Mouse (Mus musculus): ENCODE measurements around the gene Retnla.
"Not testable (repeated sequence)": the region's sequence is repeated elsewhere in the genome, so short reads cannot be mapped to it uniquely, and the experiment has no call there.

Retnla gene

DNA sequence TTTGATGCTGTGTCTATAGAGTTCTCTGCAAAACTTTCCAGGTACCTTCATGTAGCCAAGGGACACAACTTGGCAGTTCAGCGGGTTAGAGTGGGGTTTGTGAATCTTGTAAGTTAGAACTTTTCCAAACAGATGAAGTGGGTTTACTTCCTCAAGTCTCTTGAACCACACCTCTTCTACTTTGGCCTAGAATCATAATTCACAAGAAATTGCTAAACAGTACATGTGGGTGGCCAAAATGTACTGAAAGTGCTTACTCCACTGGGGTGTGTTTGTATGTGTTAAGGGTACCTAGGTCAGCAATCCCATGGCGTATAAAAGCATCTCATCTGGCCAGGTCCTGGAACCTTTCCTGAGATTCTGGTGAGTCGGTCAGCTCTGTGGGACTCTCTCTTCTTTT is at the start of gene Retnla:
Gene Retnla, plus strand, starts transcription at position 286 of the 400 bp plus-strand sequence.
- DNase-seq (ENCODE audit: low spot score), result no peak

DNA sequence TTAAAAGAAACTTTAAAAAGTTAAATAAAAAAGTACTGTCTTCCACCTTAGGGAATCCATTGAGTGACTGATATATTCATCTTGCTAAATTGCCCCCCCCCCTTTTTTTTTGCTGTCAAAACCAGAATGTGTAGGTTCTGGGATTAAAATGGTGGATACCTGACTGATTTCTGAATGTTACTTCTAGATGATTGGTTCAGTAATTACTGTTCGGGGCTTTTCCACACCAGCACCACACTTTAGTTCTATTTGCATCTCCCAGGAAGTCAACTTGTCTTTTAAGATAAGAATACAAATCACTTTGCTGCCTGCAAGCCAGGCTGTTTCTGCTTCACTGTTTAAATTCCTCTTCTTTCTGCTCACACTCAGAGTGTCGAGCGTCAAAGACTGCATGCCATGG is 44.1 kb upstream of the Retnla start:
- DNase-seq (ENCODE audit: low spot score), result no peak

DNA sequence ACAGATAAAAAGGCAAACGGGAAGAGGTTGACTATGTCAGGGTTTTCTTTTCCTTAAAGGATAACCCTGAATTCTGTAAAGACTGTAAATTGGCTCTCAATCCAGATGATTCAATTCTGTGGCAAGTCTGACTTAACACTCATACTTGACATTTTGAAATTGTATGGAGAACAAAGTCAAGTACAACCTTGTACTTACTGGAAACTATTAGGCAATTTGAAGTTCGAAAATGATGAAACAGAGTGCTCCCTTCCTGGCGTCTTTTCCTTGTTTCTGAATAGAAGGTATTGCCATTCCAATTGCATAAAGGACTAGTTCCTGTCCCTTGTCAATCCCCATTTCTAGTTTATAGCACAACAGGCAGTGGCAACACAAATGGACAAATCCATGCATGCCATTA is 42.9 kb upstream of the Retnla start:
- DNase-seq (ENCODE audit: low spot score), result no peak

DNA sequence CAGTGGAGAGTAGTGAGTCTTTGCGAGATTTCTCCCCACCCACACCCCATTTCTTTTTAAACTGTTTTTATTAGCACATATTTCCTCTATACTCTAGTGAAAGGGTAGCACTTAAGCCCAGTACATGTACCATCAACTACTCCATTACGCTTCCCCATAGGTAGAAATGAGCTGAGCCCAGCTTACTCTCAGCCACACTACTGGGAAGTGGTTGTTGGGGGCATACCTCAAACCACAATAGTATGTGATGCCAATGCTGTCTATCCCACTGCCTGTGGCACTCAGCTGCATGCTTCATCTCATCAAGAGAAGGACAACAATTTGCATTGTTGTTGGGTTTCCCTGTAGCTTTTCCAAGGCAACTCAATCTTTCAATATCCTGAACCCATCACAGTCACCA is 41.4 kb upstream of the Retnla start:
- no peak for DNase-seq (ENCODE audit: low spot score)

DNA sequence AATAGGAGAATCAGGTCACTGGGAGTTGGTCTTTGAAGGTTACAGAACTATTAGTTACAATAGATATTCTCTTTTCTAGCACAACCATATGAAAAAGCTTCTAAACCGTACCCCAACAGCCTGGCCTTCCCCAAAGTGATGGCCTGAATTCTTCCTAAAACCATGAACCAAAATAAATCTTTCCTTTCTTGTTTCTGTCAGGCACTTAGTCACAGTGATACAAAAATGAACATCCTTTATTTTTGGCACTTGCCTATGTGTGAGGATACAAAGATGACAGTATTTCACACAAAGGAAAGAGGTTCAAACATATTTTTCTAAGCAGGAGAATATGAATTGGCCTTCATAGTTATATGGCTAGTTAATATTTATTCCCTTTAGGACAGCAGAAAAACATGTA is 36.9 kb upstream of the Retnla start:
- DNase-seq (ENCODE audit: low spot score), result no peak

DNA sequence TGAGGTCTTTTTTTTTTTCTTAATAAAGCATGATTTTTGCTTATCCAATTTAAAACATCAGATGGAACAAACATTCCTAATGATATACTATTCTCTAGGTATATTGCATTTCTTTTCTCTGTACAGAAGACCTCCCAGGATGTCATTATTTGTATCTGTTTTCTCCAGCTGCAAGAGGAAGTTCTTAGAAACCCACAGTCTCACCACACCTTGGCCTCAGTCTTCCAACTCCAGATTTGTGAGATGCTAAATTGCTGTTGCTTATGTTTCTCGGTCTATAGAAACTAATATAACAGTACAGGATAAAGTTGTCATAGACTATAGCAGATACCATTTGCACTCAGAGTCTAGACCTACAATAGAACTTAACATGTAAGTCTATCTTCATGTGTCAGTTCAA is 35.8 kb upstream of the Retnla start:
- no peak for DNase-seq (ENCODE audit: low spot score)

DNA sequence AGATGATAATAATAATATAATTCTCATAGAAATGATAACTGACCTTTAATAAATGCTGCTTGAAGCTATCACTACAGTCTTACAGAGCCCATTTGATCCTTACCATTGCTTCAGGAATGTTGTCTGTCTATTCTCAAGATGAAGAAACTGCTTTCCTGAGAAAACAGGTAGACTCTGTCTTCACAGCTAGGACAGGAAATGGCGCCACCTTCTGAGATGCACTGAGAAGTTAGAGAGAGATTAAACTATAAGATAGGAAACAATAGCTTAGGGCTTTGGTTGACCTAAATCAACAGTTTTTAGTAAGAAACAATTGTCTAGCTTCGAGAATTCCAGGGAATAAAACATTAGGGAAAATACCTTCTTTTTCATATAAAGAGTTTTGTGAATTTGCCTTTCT is 33.0 kb upstream of the Retnla start:
- no peak for DNase-seq (ENCODE audit: low spot score)

DNA sequence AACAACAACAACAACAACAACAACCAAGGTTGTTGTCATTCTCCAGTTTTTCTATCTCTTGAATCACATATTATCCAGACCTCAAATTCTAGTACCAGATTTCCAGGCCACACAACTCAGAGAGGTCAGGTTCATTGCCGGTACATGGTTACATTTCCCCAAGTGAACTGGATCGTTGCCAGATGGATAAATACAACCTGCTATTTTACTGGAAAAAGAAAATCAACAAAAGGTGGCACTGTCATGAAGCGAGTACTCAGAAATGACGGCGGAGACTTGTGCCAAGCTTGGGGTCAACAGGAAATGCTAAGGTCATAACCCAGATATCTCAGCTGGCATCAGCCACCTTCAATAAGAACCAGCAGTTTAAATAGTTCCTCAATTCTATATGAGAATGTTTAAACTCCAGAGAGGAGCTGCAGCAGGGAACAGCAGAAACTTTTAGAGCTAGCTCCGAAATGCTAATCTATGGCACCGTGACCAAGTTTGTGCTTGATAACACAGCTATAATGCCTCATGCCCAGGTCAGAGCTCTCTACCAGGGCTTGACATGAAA is 30.4 kb upstream of the Retnla start:
- DNase-seq (ENCODE audit: low spot score), result no peak

DNA sequence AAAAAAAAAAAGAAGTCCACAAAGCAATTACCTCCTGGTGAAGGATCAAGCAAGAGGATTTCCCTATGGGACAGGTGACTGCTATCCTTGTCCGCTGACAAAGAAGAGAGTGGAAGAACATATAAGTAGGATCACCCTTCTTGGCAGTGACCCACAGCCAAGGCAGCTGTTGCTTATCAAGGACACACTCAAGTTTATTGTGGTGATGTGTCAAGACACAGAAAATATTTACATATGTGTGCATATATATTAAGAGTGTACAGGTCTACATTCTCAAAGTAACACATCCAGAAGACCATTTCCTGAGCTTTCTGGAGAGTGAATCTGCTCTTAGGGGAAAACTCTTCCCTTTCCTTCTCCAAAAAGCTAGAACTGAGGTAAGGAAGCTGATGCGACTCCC is 25.7 kb upstream of the Retnla start, which contains the start of gene Retnlb:
Gene Retnlb, plus strand, starts transcription at position 162 of the 400 bp plus-strand sequence.
- DNase-seq (ENCODE audit: low spot score), result no peak

DNA sequence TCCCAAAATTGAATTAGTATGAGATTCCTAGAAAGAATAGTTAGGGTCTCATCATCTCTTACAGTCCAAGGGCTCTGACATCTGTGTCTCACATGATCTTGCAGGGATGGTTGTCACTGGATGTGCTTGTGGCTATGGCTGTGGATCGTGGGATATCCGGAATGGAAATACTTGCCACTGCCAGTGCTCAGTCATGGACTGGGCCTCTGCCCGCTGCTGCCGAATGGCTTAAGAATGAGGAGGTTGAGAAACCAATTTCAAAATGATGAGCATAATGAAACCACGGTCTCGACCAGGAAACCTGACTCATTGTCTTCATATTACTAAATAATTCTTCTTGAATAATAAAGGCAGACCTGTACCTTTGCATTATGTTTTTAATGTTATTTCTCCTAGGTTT is 23.8 kb upstream of the Retnla start:
- DNase-seq (ENCODE audit: low spot score), result no peak

DNA sequence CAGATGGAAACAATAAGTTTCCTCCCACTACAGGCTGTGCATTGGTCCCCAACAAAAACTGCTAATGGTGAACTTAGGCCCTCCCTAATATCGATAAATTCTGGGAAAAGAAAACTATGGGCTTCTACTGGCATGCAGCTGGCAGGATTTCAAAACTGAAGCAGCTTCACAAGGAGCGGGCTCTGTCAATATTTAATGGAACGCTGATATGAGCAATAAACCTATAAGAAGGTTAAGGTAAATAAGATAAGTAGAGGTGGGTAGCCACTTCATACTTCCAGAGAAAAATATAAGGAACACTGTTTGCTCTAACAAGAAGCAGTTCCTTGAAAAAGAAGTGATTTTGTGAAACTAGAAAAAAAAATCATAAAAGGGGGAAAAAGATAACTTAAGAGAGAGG is 15.9 kb upstream of the Retnla start:
- no peak for DNase-seq (ENCODE audit: low spot score)

DNA sequence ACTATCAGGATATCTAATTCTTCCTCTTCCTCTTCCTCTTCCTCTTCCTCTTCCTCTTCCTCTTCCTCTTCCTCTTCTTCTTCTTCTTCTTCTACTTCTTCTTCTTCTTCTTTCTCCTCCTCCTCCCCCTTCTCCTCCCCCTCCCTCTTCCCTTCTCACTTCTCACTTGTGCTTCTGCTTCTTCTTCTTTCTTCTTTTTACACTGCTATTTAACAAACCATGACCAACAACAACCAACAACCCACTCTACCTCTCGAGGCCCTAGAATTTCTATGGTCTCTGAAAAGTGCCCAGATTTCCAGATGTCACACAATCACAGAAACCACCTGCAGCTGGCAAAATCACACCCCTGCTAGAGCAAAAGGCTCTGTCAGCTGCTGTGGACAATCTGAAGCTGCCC is 14.7 kb upstream of the Retnla start:
- DNase-seq (ENCODE audit: low spot score), result no peak

DNA sequence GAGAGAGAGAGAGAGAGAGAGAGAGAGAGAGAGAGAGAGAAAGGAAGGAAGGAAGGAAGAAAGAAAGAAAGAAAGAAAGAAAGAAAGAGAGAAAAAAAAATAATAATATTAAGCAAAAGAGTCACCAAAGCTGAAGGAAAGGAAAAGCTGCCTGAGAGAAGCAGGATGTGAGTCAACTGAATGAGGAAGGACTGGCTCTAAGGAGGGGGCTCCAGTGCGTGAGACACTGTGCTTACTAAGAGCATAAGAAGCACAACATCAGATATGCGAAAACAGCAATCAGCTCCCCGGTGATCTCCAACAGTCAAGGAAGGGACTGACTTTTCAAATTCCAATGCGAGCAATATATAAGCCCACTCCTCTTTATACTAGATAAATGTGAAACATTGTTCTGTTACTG is 13.3 kb upstream of the Retnla start:
- no peak for DNase-seq (ENCODE audit: low spot score)

DNA sequence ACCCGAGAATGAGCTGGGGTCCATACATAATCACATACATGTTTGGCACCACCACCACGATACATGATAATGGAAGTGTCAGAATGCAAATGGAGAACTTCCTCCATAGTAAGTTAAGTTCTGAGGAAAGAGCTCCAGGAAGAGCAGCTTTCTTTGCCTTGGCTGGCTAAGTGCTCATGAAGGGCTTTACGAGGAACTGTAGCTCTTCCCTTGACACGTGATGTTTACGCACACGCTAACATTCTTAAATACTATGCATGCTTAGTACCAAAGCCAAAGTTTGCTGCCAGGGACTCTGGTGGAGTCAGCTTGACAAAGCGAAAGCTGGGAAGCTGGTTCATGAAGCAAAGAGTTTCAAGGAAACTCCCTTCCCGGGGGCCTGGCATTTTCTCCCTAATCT is 10.3 kb upstream of the Retnla start:
- DNase-seq (ENCODE audit: low spot score), result no peak

DNA sequence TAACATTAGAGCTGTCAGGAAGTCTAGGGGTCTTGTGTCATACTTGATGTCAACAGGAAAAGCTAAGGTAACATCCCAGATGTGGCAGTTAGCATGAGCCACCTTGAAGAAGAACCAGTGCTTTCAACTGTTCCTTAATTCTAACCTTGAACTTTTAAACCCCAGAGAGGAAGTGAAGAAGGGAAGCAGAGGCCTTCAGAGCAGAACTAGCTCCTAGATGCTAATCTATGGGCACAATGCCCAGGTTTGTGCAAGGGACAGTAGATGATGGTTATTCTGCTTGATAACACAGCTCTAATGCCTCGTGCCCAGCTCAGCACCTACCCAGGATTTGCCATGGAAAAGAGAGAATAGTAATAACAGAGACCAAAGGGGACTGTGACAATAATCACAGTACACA is 8.7 kb upstream of the Retnla start:
- DNase-seq (ENCODE audit: low spot score), result not testable (repeated sequence)

DNA sequence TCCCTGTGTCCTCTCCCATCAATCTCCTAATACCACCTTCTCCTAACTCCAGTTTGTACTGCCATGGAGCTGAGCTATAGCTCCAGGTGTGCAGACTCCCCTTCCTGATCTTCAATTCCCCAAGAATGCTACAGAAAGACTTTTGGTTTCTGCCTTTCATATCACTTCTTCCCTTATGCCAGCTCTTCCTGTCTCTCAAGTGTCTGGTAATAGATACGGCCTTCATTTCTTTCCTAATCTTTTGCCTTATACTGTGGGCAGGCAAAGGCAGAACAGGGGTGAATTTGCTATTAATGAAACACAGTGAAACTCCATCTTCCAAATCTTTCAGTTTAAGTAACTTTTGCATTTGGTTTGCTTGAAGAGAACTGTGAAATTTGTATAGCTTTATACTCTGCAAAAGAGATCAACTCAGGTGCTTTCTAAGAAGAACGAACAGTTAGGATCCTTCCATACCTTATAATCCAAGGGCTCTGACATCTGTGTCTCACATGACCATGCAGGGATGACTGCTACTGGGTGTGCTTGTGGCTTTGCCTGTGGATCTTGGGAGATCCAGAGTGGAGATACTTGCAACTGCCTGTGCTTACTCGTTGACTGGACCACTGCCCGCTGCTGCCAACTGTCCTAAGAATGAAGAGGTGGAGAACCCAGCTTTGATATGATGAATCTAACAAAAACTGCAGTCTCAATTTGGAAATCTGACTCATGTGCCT is 1.5 kb downstream of the Retnla start:
- DNase-seq (ENCODE audit: low spot score), result no peak

DNA sequence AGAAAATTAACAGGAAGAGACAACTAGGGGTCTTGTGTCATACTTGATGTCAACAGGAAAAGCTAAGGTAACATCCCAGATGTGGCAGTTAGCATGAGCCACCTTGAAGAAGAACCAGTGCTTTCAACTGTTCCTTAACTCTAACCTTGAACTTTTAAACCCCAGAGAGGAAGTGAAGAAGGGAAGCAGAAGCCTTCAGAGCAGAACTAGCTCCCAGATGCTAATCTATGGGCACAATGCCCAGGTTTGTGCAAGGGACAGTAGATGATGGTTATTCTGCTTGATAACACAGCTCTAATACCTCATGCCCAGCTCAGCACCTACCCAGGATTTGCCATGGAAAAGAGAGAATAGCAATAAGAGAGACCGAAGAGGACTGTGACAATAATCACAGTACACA is 22.7 kb downstream of the Retnla start:
- not testable (repeated sequence) for DNase-seq (ENCODE audit: low spot score)

DNA sequence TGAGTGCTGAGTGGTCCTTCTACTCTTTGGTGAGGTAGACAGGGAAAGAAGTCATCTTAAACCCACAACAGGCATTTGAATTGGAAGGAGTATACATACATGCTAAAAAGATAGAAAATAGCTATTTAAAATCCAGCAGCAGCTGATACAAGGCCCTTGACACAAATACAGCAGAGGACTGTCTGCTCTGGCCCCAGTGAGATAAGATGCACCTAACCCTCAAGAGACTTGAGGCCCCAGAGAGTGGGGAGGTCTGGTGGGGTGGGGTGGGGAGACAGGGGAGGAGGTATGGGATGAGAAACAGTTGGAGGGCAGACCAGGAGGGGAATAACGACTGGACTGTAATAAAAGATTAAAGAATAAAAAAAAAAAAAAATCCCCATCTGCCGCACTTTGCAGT is 25.3 kb downstream of the Retnla start:
- no peak for DNase-seq (ENCODE audit: low spot score)

DNA sequence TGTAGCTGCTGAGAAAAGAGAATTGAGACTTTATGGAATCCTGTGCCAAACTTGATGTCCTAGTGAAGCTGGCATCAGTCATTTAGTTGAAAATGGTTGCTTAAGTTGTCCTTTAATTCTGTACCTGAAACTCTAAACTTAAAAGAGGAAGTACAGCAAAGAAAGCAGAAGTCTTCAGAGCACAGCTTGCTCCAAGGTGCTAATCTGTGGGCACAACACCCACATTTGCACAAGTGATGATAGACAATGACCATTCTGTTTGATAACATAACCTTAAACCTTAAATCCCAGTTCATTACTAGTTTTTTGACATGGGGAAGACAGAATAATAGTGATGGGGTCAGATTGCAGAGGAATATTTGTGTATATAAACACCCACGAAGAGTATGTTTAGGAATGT is 26.3 kb downstream of the Retnla start:
- DNase-seq (ENCODE audit: low spot score), result no peak

DNA sequence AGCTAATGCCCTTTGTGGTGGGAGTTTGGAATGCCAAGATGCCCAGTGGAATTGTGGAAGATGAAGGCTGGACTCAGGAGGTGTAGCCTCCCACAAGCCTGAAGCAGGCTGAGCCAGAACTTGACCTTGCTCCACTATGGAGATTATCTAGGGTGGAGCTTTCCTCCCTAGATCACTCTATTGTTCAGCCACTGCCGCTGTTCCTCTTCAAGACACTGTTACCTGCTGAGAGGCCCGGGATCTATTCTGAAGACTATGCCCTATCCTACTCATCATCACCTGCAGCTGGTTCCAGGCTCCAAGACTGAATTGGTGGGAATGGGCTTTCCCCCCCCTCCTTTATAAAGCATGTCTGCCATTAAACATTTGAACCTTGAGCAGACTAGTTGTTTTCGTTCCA is 27.3 kb downstream of the Retnla start:
- DNase-seq (ENCODE audit: low spot score), result no peak

DNA sequence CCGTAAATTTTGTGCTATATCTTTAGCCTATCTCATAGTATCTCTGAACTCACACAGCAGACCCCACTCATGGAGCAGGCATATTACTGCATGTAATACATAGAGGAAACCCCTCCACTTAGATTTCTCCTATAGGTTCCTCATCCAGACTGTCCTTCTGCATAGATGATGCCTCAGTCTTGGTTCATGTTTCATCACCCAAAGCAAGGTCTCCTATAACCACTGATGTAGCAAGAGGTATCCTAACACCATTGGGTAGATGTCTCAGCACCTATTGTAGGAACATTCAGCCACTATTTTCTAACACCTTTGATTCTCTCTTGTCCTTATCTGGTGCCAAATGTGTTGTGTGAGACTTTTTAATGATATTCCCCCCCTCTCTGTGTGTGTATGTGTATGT is 29.4 kb downstream of the Retnla start:
- no peak for DNase-seq (ENCODE audit: low spot score)

DNA sequence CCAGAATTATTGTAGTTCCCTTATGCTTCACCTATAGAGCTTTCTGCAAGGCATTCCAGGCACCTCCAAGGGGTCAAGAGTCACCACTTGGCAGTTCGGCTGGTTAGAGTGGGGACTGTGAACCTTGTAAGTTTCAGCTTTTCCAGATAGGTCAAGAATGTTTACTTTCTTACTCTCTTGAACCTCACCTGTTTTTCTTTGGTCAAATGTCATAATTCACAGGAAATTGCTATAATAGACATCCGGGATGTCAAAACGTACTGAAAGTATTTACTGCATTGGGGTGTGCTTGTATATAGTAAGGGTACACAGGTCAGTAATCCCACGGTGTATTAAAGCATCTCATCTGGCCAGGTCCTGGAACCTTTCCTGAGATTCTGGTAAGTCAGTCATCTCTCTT is 30.0 kb downstream of the Retnla start, which contains the start of gene Retnlg:
Gene Retnlg, plus strand, starts transcription at position 301 of the 400 bp plus-strand sequence.
- DNase-seq (ENCODE audit: low spot score), result no peak

DNA sequence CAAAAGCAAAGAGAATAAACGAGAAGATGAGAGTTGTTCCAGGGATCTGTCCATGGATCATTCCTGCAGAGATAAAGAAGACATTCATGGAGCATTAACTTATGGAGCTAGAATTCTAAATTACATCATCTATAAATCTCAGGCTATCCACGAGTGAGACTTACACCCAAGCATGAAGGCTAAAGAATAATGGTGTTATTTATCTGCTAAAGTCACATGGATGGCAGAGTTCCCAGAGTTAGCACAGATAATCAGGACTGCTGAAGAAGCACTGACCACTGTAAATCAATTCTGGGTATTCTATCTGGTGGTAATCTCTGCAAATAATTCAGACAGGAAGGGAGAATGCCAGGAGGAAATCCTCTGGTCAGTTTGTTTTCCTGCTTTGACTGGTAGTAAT is 48.4 kb downstream of the Retnla start:
- no peak for DNase-seq (ENCODE audit: low spot score)

Measured in testis, postnatal 14 days (tissue).